Mouse (Mus musculus): Measurements from ENCODE around the gene Chn2. TPM values are rescaled to one million over a fixed set of nuclear protein-coding genes. Genes with fewer than 3 reads are reported as not detected.

Chn2 gene
- total RNA-seq, 2 experiments from 2014 or later = 1.0 to 1.3 TPM

- DNase-seq = no peak
- H3K27ac ChIP-seq = no peak overlapping the region
- H3K4me3 ChIP-seq = no peak overlapping the region
- TF ChIP-seq CTCF (IDR thresholded peaks at IDR 0.05) = no peak
- intact Hi-C loops (cut with DNase I) = no loop called here
Observed at GRCm38 (mm10) chr6:54118395-54118794, 79.0 kb downstream of the Chn2 start.

GRCm38 (mm10) chr6:54118897-54119296, 79.5 kb downstream of the Chn2 start:
- intact Hi-C loops (cut with DNase I) = no loop called here
- TF ChIP-seq CTCF (IDR thresholded peaks at IDR 0.05) = no peak
- Histone ChIP-seq H3K27ac (no peak overlapping the region), H3K4me3 (no peak overlapping the region)
- no peak for DNase-seq

DNA sequence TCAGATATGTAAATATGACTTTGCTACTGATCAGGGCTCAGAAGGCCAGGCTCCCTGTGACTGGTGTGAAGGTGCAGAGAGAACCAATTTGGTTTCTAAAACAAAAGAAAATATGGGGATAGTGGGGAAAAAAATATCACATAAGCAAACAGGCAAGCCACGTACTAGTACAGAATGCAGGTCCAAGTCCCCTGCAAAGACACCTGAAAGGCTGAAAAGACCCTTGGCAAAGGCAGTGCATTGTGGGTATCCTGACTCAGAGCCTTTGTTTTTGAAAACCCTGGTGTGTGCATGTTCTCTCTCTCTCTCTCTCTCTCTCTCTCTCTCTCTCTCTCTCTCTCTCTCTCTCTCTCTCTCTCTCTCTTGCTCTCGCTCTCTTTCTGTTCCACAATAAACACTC, 80.1 kb downstream of the Chn2 start:
- TF ChIP-seq CTCF (IDR thresholded peaks at IDR 0.05) = no peak
- intact Hi-C loops (cut with DNase I) = no loop called here
- no peak overlapping the region for H3K4me3 ChIP-seq

DNA sequence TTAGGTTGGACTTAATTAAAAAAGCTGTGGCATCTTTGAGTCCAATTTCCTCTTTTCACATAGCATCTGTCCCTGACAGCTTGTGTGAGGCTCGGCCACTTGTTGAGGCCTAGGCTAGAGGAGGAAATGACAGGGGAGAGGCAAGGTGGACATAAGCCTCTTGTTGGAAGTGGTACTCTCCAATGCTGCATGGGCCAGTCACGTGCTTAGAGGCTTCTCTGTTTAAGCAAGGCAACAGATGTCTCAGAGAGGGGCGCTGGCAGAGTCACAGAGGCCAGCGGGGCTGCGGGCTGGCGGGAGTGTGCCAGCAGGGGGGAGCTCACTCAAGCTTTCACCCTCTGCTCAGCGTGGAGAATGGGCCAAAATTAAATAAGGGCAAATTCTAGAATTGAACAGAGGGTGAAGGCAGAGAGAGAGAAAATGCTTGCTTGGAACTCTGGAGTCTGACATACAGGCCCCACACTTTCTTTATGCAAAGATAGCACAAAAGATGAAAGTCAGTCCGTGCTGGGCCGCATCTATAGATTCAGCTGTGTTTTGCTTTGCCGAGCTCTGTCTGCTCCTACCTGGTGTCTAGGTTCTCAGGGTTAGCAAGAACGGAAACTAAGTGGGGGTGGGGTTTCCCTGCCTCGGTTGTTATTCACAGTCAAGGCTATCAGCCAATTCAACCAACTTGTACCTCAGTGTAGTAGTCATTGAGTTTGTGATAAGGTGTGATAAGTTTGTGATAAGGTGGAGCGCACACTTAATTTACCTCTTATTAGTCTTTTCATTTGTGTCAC, 80.7 kb downstream of the Chn2 start:
- intact Hi-C loops (cut with DNase I) = no loop called here
- TF ChIP-seq CTCF (IDR thresholded peaks at IDR 0.05) = no peak
- H3K4me3 ChIP-seq = no peak overlapping the region
- no peak for DNase-seq
- H3K27ac ChIP-seq = peak overlapping the region; percentile 63

More for the DNA sequence above, 80.1 kb downstream of the Chn2 start:
- no peak overlapping the region for H3K27ac ChIP-seq
- no peak for DNase-seq

DNA sequence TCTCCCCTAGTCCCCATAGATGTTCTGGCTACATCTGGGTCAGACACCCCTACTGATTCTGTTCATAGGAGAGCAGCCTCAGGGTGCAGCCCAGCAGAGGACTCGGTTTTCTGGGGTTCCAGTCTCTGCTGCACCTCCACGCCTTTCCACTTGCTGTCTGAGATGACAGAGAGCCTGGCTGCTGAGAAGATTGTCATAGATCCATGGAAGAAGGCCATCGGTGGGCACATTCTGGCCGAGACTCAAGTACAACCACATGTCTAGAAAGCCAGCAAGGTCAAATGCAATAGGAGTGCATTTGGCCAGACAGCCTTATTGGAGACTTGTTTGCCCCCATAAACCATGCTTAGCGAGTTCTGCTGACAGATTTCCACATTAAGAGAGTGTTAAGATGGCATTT, 81.5 kb downstream of the Chn2 start:
- no peak overlapping the region for H3K4me3 ChIP-seq
- TF ChIP-seq CTCF (IDR thresholded peaks at IDR 0.05) = no peak
- no peak overlapping the region for H3K27ac ChIP-seq
- intact Hi-C loops (cut with DNase I) = no loop called here
- no peak for DNase-seq

DNA sequence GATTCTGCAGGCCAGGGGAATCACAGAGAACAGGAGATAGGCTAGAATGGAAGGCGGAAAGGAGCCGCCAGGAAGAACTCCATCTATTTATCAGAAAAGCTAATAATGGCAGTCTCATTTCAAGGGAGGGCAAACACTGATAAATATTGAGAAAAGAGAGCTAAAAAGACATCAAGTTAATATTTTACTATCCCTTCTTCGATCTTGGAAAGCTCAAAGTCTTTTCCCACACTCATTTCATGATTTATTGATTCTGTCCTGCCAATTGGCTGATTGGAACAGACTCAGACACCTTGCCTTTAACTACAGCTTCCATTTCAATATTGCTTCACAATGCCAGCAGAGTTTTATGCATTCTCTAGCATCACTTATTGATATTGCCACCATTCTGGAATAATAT, 85.2 kb downstream of the Chn2 start:
- no peak overlapping the region for H3K27ac ChIP-seq
- no peak for TF ChIP-seq CTCF (IDR thresholded peaks at IDR 0.05)
- intact Hi-C loops (cut with DNase I) = no loop called here
- no peak overlapping the region for H3K4me3 ChIP-seq
- no peak for DNase-seq

- Histone ChIP-seq H3K27ac (no peak overlapping the region), H3K4me3 (no peak overlapping the region)
- intact Hi-C loops (cut with DNase I) = no loop called here
- no peak for TF ChIP-seq CTCF (IDR thresholded peaks at IDR 0.05)
- DNase-seq = no peak
Observed at GRCm38 (mm10) chr6:54125536-54125935, 86.2 kb downstream of the Chn2 start.

DNA sequence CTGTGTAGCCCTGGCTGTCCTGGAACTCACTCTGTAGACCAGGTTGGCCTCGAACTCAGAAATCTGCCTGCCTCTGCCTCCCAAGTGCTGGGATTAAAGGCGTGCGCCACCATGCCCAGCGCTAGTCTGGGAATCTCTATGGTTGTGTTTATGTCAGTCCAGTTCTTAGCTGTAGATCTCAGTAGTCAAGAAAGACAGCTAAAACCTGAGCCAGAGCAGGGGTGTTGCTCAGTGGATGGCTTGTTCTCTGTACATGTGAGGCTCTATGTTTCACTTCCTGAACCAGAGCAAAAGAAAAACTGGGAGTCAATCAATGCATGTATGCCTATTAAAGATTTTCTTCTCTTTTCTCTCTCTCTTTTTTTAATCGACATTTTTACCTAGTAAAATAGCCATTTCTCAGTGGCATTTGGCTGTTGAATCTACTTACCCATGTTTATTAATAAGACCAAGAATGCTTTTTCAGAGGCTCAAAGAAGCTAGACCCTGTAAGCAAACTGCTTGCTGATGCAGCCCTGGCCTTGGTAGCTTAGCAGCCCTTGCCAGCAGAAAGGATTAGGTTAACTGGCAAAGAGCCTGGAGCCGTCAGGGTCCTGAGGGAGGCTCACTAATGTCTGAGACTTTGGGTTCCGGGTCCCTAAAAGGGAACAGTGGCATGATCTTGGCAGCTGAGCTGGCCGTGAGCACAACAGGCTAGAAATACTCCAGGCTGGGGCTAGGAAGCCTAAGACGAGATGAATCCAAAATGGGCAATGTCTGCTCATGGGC, 87.1 kb downstream of the Chn2 start:
- TF ChIP-seq CTCF (IDR thresholded peaks at IDR 0.05) = no peak
- no peak overlapping the region for H3K27ac ChIP-seq
- no peak overlapping the region for H3K4me3 ChIP-seq
- no peak for DNase-seq
- intact Hi-C loops (cut with DNase I) = no loop called here

GRCm38 (mm10) chr6:54126993-54127697, 87.8 kb downstream of the Chn2 start:
- Histone ChIP-seq H3K4me3 (no peak overlapping the region), H3K27ac (no peak overlapping the region)
- no peak for DNase-seq
- intact Hi-C loops (cut with DNase I) = no loop called here
- no peak for TF ChIP-seq CTCF (IDR thresholded peaks at IDR 0.05)

DNA sequence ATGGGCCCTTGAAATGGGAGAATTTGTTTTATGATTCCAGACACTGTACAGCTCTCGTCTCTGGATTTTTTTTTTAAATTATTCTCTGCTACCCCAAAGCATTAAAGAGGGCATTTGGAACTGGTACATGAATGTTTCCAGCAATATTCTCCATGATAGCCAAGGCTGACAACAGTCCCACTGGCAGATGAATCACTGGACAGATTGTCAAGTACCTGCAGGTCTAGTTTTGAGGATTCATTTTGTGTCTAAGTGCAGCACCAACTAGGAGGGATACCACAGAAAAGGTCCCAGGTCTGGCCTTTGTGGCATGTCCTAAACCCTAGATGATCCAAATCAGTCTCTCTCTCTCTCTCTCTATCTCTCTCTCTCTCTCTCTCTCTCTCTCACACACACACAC, 89.3 kb downstream of the Chn2 start:
- no peak for TF ChIP-seq CTCF (IDR thresholded peaks at IDR 0.05)
- Histone ChIP-seq H3K27ac (no peak overlapping the region), H3K4me3 (no peak overlapping the region)
- intact Hi-C loops (cut with DNase I) = no loop called here
- DNase-seq = no peak

- no peak overlapping the region for H3K27ac ChIP-seq
- DNase-seq = no peak
- TF ChIP-seq CTCF (IDR thresholded peaks at IDR 0.05) = no peak
- intact Hi-C loops (cut with DNase I) = no loop called here
- no peak overlapping the region for H3K4me3 ChIP-seq
Observed at GRCm38 (mm10) chr6:54129570-54129969, 90.2 kb downstream of the Chn2 start.

DNA sequence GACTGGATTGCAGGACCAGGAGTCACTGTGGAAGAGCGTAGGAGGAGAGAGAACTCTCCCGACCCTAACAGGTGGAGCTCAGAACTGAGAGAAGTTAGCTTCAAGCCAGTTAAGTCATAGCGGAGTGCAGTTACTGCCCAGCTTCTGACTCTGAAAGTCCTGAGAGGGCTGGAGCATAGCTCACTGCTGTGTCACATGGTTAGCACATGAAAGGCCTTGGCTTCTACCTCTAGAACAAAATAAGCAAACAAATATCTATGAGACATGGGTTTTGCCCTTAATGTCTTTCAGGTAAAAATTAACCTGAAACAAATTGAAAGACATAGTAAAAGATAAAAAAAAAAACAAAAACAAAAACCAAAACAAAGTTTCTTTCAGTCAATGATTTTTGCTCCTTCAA, 91.5 kb downstream of the Chn2 start:
- H3K27ac ChIP-seq = no peak overlapping the region
- intact Hi-C loops (cut with DNase I) = no loop called here
- no peak overlapping the region for H3K4me3 ChIP-seq
- DNase-seq = no peak
- no peak for TF ChIP-seq CTCF (IDR thresholded peaks at IDR 0.05)

GRCm38 (mm10) chr6:54132576-54132975, 93.2 kb downstream of the Chn2 start:
- DNase-seq = no peak
- no peak overlapping the region for H3K27ac ChIP-seq
- intact Hi-C loops (cut with DNase I) = no loop called here
- H3K4me3 ChIP-seq = no peak overlapping the region
- no peak for TF ChIP-seq CTCF (IDR thresholded peaks at IDR 0.05)
